Mouse (Mus musculus) E14TG2a.4 (cell line): ENCODE measurements around the gene Pou1f1.
A peak's percentile ranks its signal among the peaks of the same experiment; 100 is the strongest.

ENCODE experiments used
- H3K27me3 ChIP-seq: 2 replicates; pipeline ENCODE4 v1.6.1; 2014; ENCODE audit warnings: low read length, control low read depth; ENCODE audit not compliant: insufficient read depth
- H3K36me3 ChIP-seq: 2 replicates; pipeline ENCODE4 v1.6.1; 2014; ENCODE audit warnings: low read length, control low read depth; ENCODE audit not compliant: insufficient read depth
- H3K4me1 ChIP-seq: replicated peaks from 2 replicates; pipeline ENCODE4 v1.6.1; 2014; ENCODE audit warnings: low read depth, low read length, control low read depth
- H3K4me3 ChIP-seq: replicated peaks from 2 replicates; pipeline ENCODE4 v1.5.1; 2014; ENCODE audit warnings: mild to moderate bottlenecking, low read length
- H3K9me3 ChIP-seq: 2 replicates; pipeline ENCODE4 v1.6.1; 2014; ENCODE audit warnings: low read length, control low read depth
- CTCF ChIP-seq: conservative IDR thresholded peaks from 2 replicates; pipeline ENCODE4 v1.5.1; 2014; ENCODE audit warnings: low read length
- NANOG ChIP-seq: IDR thresholded peaks from 2 replicates; pipeline ENCODE4 v1.6.1; 2014; ENCODE audit warnings: borderline replicate concordance, low read length, mixed read lengths
- POU5F1 ChIP-seq: IDR thresholded peaks from 2 replicates; pipeline ENCODE4 v1.6.1; 2014; ENCODE audit warnings: low read length, borderline replicate concordance

The Pou1f1 gene

DNA sequence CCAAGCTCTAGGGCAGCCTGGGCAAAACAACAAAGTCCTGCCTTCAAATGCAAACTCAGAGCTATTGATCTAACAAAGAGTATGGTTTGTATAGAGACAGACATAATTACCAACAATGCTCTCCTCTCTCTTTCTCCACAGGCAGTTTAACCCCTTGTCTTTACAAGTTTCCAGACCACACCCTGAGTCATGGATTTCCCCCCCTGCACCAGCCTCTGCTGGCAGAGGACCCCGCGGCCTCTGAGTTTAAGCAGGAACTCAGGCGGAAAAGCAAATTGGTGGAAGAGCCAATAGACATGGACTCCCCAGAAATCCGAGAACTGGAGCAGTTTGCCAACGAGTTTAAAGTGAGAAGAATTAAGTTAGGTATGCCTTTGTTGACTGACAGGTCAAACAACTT, 9.3 kb downstream of the Pou1f1 start:
- Histone ChIP-seq H3K36me3 (no peaks in the 10 kb centered on the region), H3K4me1 (peaks cover 13% of the 10 kb centered on the region), H3K27me3 (no peaks in the 10 kb centered on the region), H3K4me3 (no peak overlapping the region), H3K9me3 (no peaks in the 10 kb centered on the region)
- TF ChIP-seq NANOG (peak; percentile 89), POU5F1 (no peak)

DNA sequence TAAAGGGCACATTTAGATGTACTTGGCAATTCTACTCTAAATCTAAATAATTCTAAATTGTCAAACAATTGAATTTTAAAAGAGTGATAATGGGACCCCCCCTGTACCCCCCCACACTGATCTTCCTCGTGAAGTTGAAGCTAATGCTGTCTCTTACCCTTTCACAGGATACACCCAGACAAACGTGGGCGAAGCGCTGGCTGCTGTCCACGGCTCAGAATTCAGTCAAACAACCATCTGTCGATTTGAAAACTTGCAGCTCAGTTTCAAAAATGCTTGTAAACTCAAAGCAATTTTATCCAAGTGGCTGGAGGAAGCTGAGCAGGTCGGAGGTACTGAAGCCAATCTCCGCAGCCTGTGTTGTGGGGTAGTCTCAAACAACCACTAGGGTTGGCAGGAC, 11.4 kb downstream of the Pou1f1 start:
- H3K4me3 ChIP-seq = no peak overlapping the region
- no peaks in the 10 kb centered on the region for H3K36me3 ChIP-seq
- peaks cover 16% of the 10 kb centered on the region for H3K4me1 ChIP-seq
- TF ChIP-seq NANOG (no peak), POU5F1 (no peak), CTCF (no peak)
- H3K27me3 ChIP-seq = no peaks in the 10 kb centered on the region
- no peaks in the 10 kb centered on the region for H3K9me3 ChIP-seq

DNA sequence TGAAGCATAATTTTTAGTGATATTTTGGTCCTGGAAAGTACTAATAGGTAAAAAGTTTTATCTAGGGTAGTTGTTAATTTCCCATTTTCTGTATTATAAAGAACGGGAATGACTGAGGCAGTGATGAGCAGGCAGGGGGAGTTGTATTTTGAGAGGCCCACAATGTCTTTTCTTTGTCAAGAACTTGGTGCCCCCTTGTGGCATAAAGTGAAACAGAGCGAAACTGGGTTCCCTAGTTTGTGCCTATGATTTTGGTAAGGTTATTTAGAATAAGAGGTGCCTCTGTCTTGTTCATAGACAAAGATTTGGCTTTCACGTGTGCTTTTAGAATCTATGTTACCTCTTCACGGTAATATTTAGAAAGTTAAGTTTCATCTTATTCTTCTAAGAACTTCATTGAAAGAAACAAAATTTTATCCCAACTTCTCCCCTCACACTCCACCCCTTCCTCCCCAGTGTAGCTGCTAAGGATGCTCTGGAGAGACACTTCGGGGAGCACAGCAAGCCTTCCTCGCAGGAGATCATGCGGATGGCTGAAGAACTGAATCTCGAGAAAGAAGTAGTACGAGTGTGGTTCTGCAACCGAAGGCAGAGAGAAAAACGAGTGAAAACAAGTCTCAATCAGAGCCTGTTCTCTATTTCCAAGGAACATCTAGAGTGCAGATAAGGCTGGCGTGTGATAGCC, 13.1 kb downstream of the Pou1f1 start:
- H3K9me3 ChIP-seq = no peaks in the 10 kb centered on the region
- peaks cover 22% of the 10 kb centered on the region for H3K4me1 ChIP-seq
- peak; percentile 45 for TF ChIP-seq CTCF
- TF ChIP-seq POU5F1 = no peak
- TF ChIP-seq NANOG = no peak
- no peaks in the 10 kb centered on the region for H3K36me3 ChIP-seq
- no peaks in the 10 kb centered on the region for H3K27me3 ChIP-seq
- H3K4me3 ChIP-seq = no peak overlapping the region

DNA sequence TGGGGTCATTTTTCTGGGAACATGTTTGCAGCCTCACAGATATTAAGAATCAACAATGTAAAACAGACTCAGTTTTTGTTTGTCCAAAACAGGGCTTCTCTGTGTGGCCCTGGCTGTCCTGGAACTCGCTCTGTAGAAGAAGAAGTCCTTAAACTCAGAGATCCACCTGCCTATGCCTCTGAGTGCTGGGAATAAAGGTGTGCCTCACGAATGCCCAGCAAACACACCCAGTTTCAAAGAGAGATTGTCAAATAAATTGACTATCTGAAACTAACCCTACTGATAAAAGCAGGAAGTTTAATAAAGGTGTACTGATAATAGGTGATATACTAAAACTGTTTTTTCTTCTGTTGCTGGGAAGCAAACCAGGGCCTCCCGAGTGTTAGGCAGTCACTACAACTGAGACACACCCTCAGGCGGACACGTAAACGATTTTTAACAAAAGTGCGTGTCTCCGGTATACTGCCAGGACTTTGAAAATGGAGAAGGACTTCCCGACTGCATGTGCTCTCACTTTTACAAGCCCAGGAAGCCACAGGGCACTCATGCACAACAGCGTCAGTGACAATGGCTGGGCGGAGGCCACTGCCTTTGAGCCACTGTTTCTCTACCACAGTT, 23.5 kb downstream of the Pou1f1 start:
- Histone ChIP-seq H3K4me1 (no peaks in the 10 kb centered on the region), H3K4me3 (no peak overlapping the region), H3K27me3 (no peaks in the 10 kb centered on the region), H3K36me3 (peaks cover 26% of the 10 kb centered on the region), H3K9me3 (no peaks in the 10 kb centered on the region)
- no peak for TF ChIP-seq CTCF
- TF ChIP-seq POU5F1 = no peak
- no peak for TF ChIP-seq NANOG

DNA sequence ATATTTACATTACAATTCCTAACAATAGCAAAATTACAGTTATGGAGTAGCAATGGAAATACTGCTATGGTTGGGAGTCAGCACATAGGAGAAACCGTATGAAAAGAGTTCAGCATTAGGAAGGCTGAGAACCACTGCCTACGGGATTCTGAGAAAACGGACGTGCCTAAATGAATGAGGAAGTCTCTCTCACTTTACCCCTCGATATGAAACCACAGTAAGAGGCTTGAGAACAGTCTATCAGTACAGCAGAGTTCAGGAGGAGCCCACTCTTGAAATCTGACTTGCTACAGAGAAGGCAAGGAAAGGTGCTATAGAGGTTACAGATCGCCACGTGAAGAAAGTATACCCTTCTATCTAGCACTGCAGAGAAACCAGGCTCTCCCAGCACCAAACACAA, 28.6 kb downstream of the Pou1f1 start:
- no peak overlapping the region for H3K4me3 ChIP-seq
- peaks cover 10% of the 10 kb centered on the region for H3K36me3 ChIP-seq
- no peaks in the 10 kb centered on the region for H3K9me3 ChIP-seq
- H3K27me3 ChIP-seq = no peaks in the 10 kb centered on the region
- TF ChIP-seq CTCF = no peak
- TF ChIP-seq NANOG = no peak
- TF ChIP-seq POU5F1 = no peak
- no peaks in the 10 kb centered on the region for H3K4me1 ChIP-seq

DNA sequence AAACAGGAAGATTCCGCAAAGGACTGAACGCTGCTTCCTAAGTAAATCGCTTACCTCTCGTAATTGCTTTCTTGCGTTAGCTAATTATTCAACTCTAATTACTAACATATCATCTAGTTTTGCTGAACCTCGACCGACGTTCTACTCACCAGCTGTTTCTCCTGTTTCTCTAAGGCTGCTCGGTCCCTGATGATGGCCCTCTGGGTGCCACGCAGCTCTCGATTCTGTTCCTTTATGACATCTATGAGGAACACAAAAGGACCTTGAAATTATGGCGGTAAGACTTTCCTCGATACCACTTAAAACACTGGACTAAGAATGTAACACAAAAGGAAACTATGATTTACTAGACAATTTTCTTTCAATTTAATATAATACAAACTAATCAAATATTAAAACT, 30.5 kb downstream of the Pou1f1 start:
- H3K9me3 ChIP-seq = no peaks in the 10 kb centered on the region
- no peaks in the 10 kb centered on the region for H3K36me3 ChIP-seq
- no peak overlapping the region for H3K4me3 ChIP-seq
- TF ChIP-seq NANOG (no peak), CTCF (no peak)
- no peaks in the 10 kb centered on the region for H3K4me1 ChIP-seq
- H3K27me3 ChIP-seq = no peaks in the 10 kb centered on the region

DNA sequence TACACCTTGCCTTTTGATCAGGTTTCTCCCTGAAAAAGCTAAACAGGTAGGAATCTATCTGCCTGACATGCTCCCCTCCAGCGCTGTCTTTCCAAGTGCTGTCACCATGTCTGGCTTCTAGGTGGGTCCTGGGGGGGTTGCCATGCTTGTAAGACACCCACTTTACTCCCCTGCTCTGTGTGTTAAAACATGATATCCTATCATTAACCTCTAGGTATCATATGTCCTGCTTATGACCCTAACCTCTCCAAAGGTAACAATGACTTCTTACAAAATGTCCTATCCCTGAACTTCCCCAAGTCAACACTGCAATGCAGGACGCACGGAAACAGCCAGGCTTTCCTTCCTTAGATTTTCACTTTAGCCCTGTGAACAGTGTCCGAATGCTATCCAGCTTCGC, 34.0 kb downstream of the Pou1f1 start:
- no peak overlapping the region for H3K4me3 ChIP-seq
- H3K4me1 ChIP-seq = no peaks in the 10 kb centered on the region
- no peak for TF ChIP-seq POU5F1
- no peak for TF ChIP-seq CTCF
- TF ChIP-seq NANOG = no peak
- H3K9me3 ChIP-seq = no peaks in the 10 kb centered on the region
- H3K27me3 ChIP-seq = no peaks in the 10 kb centered on the region
- no peaks in the 10 kb centered on the region for H3K36me3 ChIP-seq

DNA sequence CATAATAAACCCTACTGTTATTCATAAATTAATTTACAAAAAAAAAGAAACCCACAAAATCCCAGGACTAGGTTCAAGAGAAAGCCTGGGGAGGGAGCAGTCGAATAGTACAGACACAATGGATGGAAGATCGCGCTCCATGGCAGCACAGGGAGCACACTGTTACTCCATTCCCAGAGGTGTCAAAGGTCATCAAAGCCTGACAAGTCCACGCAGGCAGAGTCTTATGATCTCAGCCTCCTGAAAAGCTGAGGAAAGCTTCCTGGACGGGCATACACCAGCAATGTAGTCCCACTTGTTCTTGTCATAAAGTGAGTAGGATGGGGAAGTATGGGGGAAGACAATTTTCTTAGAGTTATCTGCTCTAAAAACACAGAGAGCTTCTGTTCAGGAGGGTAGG, 37.1 kb downstream of the Pou1f1 start:
- H3K27me3 ChIP-seq = no peaks in the 10 kb centered on the region
- H3K4me1 ChIP-seq = peaks cover 10% of the 10 kb centered on the region
- TF ChIP-seq NANOG (no peak), POU5F1 (no peak), CTCF (no peak)
- H3K4me3 ChIP-seq = no peak overlapping the region
- H3K9me3 ChIP-seq = no peaks in the 10 kb centered on the region
- H3K36me3 ChIP-seq = no peaks in the 10 kb centered on the region

DNA sequence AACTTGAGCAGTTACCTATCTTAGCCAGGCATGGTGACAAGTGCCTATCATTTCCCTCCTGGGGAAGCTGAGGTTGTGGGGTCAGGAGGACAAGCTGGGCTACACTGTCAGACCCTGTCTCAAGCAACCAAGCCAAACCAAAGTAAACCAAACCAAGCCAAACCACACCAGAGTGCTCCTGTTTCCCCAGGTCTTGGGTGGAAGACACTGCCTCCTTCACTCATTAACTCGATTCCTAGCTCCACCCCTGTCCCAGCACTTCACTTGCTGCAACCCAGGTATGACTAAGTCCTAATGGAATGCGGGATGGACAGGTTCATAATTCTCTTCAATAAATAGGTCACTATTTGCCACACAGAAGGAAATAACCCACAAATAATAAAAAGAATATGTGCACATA, 39.3 kb downstream of the Pou1f1 start:
- Histone ChIP-seq H3K4me3 (no peak overlapping the region), H3K36me3 (no peaks in the 10 kb centered on the region), H3K4me1 (peaks cover 14% of the 10 kb centered on the region), H3K9me3 (no peaks in the 10 kb centered on the region), H3K27me3 (no peaks in the 10 kb centered on the region)
- TF ChIP-seq POU5F1 (no peak), CTCF (no peak)
